Comparison of ENCODE assay signal across 9 mouse cellular contexts in genomic region chr15:85991453-85992124, GRCm38 (mm10). TPM values are rescaled to one million over a fixed set of nuclear protein-coding genes. Genes with fewer than 3 reads are reported as not detected.
DNase-seq lines count a peak whose midpoint lies in the region; ATAC-seq and TF ChIP-seq lines count a peak whose summit lies in the region.
"Had no signal": no experiment of that assay in that cellular context is flagged by ENCODE, and none has a peak within 500 bp of the region (broad histone marks: within the 10 kb centered on the region; RNA-seq: fewer than 3 reads in every experiment).

No protein-coding gene starts in this region.

- H3K27me3 ChIP-seq in forebrain, embryonic 13.5 days = no peaks in the 10 kb centered on the region
- no peaks in the 10 kb centered on the region for H3K27me3 ChIP-seq in midbrain, embryonic 14.5 days (ENCODE audit: control insufficient read depth, insufficient read depth, low read length)

- intact Hi-C loops in left cerebral cortex, postnatal 4 days (cut with DNase I) = no loop called here
- intact Hi-C loops in left cerebral cortex, adult 2 months (cut with DNase I) = no loop called here

- WGBS in forebrain, embryonic 13.5 days = 22% methylated on average over 5 of the region's 5 CpGs
- WGBS in midbrain, embryonic 14.5 days = 32% methylated on average over 5 of the region's 5 CpGs

- no peaks in the 10 kb centered on the region for H3K36me3 ChIP-seq in forebrain, embryonic 13.5 days (ENCODE audit: poor library complexity, severe bottlenecking)
- no peaks in the 10 kb centered on the region for H3K36me3 ChIP-seq in midbrain, embryonic 14.5 days (ENCODE audit: control insufficient read depth, insufficient read depth, low read length)
- H3K36me3 ChIP-seq: liver, embryonic 15.5 days had no signal

- no peak overlapping the region for H3K27ac ChIP-seq in left cerebral cortex, adult 2 months
- H3K27ac ChIP-seq in forebrain, embryonic 13.5 days = peak overlapping the region; percentile 99
- H3K27ac ChIP-seq in midbrain, embryonic 14.5 days (replicated peaks; ENCODE audit: low read depth, low read length) = 0 out of 2 replicates have a peak overlapping the region, but pooled peaks have one; percentile 26
- H3K27ac ChIP-seq: liver, embryonic 15.5 days had no signal

- peak; percentile 78 for DNase-seq in left cerebral cortex, postnatal 4 days
- no peak for DNase-seq in left cerebral cortex, adult 2 months (ENCODE audit: extremely low spot score in 1 of 2, low spot score in 2 of 2)
- DNase-seq in kidney, postnatal 25 days = peak; percentile 85 to 91
- DNase-seq in midbrain, embryonic 14.5 days = peak; percentile 43
- DNase-seq in right cerebral cortex, adult 18-20 months = no peak
- DNase-seq in thymus, postnatal 0 days (ENCODE audit: low spot score) = no peak

- no peak overlapping the region for H3K4me2 ChIP-seq in forebrain, embryonic 13.5 days
- no peak overlapping the region for H3K4me2 ChIP-seq in midbrain, embryonic 14.5 days (ENCODE audit: low read length)
- H3K4me2 ChIP-seq: liver, embryonic 15.5 days had no signal

- peaks cover 69% of the 10 kb centered on the region for H3K4me1 ChIP-seq in forebrain, embryonic 13.5 days
- H3K4me1 ChIP-seq in midbrain, embryonic 14.5 days (ENCODE audit: control insufficient read depth, insufficient read depth, low read length) = peaks cover 27% of the 10 kb centered on the region
- H3K4me1 ChIP-seq: liver, embryonic 15.5 days had no signal

- peak; percentile 68 for ATAC-seq in forebrain, embryonic 13.5 days
- ATAC-seq in midbrain, embryonic 14.5 days (ENCODE audit: low FRiP score, low TSS enrichment) = 0 out of 2 replicates have a peak, but pooled peaks have one; percentile 41
- no peak for ATAC-seq in erythroblast, adult 5-6 weeks (replicated peaks; ENCODE audit: low FRiP score, poor library complexity, severe bottlenecking)

- H3K4me3 ChIP-seq in left cerebral cortex, adult 2 months = no peak overlapping the region
- no peak overlapping the region for H3K4me3 ChIP-seq in forebrain, embryonic 13.5 days
- no peak overlapping the region for H3K4me3 ChIP-seq in midbrain, embryonic 14.5 days (replicated peaks; ENCODE audit: low read depth, low read length)
- H3K4me3 ChIP-seq: liver, embryonic 15.5 days had no signal

- H3K9ac ChIP-seq in forebrain, embryonic 13.5 days = no peak overlapping the region
- no peak overlapping the region for H3K9ac ChIP-seq in midbrain, embryonic 14.5 days (replicated peaks; ENCODE audit: low read length)
- H3K9ac ChIP-seq: liver, embryonic 15.5 days had no signal

- no peak for TF ChIP-seq CTCF in left cerebral cortex, adult 2 months (IDR thresholded peaks at IDR 0.05)

- no peaks in the 10 kb centered on the region for H3K9me3 ChIP-seq in forebrain, embryonic 13.5 days (replicated peaks)
- H3K9me3 ChIP-seq in midbrain, embryonic 14.5 days (ENCODE audit: control insufficient read depth, low read length) = no peaks in the 10 kb centered on the region
- H3K9me3 ChIP-seq: liver, embryonic 15.5 days had no signal

RNA-seq across cellular contexts. Expression of gene Celsr1, which starts 42.0 kb away (rescaled TPM):
- total RNA-seq in left cerebral cortex, postnatal 4 days (2021) = 1 to 10 TPM; 5.0 to 5.2 TPM
- 1 to 10 TPM; 3.7 to 4.6 TPM for total RNA-seq in left cerebral cortex, adult 2 months (2021)
- polyA plus RNA-seq in forebrain, embryonic 13.5 days (2015; fragmentation: Nextera tagmentation; extraction: Ambion mirVana) = 6.6 and 7.1 TPM in 2 replicates
- polyA plus RNA-seq in midbrain, embryonic 14.5 days (2014; fragmentation: Nextera tagmentation; extraction: Ambion mirVana) = 2.9 and 3.5 TPM in 2 replicates
- total RNA-seq in erythroblast, adult 5-6 weeks (2015; ENCODE audit: low replicate concordance) = 0.38 and 1.5 TPM in 2 replicates
- total RNA-seq in erythroblast, adult 5-6 weeks (2017; ENCODE audit: low replicate concordance) = 0.60 and 0.98 TPM in 2 replicates
- polyA plus RNA-seq in thymus, postnatal 0 days (2015; fragmentation: Nextera tagmentation; extraction: Ambion mirVana) = 2.9 and 3.6 TPM in 2 replicates

Comparison
In these comparisons a context has a peak if more than half of its experiments do, and no peak if none do; other contexts are left out.
1. DNase-seq: peak in left cerebral cortex, postnatal 4 days (single experiment), kidney, postnatal 25 days (2 of 2) and midbrain, embryonic 14.5 days (single experiment); none in left cerebral cortex, adult 2 months (0 of 2), right cerebral cortex, adult 18-20 months (single experiment) and thymus, postnatal 0 days (single experiment).